Mouse (Mus musculus) layer of hippocampus, adult 2 months (tissue): ENCODE measurements around the gene Arhgef39. TPM values are rescaled to one million over a fixed set of nuclear protein-coding genes. Genes with fewer than 3 reads are reported as not detected.
A peak's percentile ranks its signal among the peaks of the same experiment; 100 is the strongest.

Source experiments
- DNase-seq, 2 experiments: peaks; one replicate each; pipeline ENCODE4 v3.0.0; 2022; ENCODE audit warnings: low spot score in 2 of 2
- H3K27ac ChIP-seq: fragments of 200-600 bp; 2 replicates; pipeline ENCODE4 v1.8.1; 2022
- H3K4me3 ChIP-seq: fragments of 200-600 bp; 2 replicates; pipeline ENCODE4 v1.8.1; 2022; ENCODE audit warnings: mild to moderate bottlenecking
- CTCF ChIP-seq: fragments of 200-600 bp; conservative IDR thresholded peaks from 2 replicates; pipeline ENCODE4 v1.8.1; 2022; ENCODE audit warnings: antibody characterized with exemption, mild to moderate bottlenecking, moderate library complexity
- total RNA-seq, 2 experiments: library from RNA; stranded (reverse); gene quantifications; 2 replicates each; pipeline ENCODE4 v1.2.3; 2021

The Arhgef39 gene
- total RNA-seq, 2 experiments from 2014 or later, result 0.64 to 1.0 TPM

- Histone ChIP-seq H3K4me3 (no peak overlapping the region; the same call in 1 of the 2 replicates), H3K27ac (no peak overlapping the region)
- no peak for TF ChIP-seq CTCF
- DNase-seq, result no peak
Observed at GRCm38 (mm10) chr4:43519551-43519950, 20.1 kb upstream of the Arhgef39 start.

DNA sequence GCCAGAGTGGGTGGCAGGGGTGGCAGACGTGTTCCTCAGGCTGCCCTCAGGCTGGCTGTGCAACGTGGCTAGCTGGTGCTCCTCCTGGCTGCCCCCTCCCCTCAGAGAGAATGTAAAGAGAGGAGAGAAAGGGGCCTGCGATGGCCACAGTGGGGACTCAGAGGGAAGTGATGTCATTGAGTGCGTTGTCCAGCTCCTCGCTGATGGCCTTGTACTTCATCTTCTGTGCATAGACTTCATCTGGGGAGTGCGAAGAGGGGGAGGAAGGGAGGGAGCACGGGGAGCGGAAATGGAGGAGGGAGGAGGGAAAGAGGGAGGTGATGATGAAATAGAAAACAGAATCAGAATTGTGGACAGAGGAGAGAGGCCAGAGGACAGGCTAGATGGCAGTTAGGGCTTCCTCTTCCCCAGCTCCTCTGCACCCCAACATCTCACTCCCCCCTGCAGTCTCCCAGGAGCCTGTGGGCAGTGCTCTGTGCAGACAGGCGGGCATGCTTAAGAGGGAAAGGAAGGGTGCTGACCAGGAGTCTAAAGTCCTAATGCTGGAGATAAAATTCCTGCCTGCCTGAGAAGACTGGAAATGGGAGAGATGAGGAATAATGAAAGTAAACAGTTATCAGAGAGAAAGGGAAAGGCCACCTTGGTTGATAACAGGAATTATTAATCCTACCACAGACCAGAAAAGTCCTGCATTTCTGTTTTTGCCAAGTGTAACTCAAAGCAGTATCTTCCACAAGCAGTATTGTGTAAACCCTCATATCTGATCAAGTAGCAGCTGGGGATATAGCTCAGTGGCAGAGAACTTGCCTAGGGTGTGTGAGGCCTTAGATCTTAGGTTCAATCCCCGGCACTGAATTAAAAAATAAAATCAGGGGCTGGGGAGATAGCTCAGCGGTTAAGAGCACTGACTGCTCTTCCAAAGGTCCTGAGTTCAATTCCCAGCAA, 16.5 kb upstream of the Arhgef39 start:
- no peak overlapping the region for H3K27ac ChIP-seq
- no peak for TF ChIP-seq CTCF
- no peak overlapping the region for H3K4me3 ChIP-seq
- DNase-seq, result no peak

DNA sequence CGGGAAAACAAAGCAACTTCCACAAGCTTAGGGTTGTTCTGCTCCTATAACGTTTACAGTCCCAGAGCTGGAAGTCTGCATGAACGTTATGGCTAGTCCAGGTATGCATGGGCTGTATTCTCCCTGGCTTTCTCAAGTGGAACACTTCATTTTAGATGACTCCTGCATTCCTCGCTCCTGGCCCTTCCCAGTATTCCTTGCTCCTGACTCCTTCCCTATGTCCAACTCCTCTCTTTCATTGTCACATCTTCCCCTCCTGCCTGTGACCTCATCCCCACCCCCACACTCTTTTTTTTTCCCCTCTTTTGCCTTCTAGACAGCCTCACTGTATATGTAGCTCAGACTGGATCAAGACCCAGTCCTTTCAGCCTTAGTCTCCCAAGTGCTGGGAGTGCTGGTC, 14.3 kb upstream of the Arhgef39 start:
- DNase-seq, result no peak
- TF ChIP-seq CTCF, result no peak
- H3K27ac ChIP-seq, result no peak overlapping the region
- no peak overlapping the region for H3K4me3 ChIP-seq

GRCm38 (mm10) chr4:43513300-43513699, 13.8 kb upstream of the Arhgef39 start:
- TF ChIP-seq CTCF, result no peak

GRCm38 (mm10) chr4:43512653-43513052, 13.2 kb upstream of the Arhgef39 start:
- no peak overlapping the region for H3K4me3 ChIP-seq
- no peak for TF ChIP-seq CTCF
- no peak for DNase-seq

More at GRCm38 (mm10) chr4:43513300-43513699, 13.8 kb upstream of the Arhgef39 start:
- DNase-seq, result no peak
- no peak overlapping the region for H3K27ac ChIP-seq
- H3K4me3 ChIP-seq, result no peak overlapping the region

GRCm38 (mm10) chr4:43511675-43512454, 12.4 kb upstream of the Arhgef39 start:
- TF ChIP-seq CTCF, result no peak
- H3K4me3 ChIP-seq, result no peak overlapping the region
- no peak overlapping the region for H3K27ac ChIP-seq
- no peak for DNase-seq

More at GRCm38 (mm10) chr4:43512653-43513052, 13.2 kb upstream of the Arhgef39 start:
- no peak overlapping the region for H3K27ac ChIP-seq

DNA sequence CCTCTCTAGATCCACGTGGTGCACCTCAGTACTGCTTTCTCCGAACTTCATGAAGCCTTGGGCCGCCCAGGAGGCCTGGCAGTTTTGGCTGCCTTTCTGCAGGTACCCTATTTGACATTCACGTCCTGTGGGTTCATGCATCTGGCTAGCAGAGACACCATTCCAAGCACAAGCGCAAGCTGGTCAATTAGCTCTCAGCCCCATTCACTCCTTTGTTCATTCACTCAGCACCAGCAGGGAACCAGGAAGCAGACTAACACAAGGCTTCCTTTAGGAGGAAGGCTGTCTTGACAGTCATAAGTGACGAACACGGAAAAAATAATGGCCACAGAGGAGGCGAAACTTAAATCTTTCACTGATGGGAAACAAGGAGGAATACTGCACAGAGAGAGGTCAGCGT, 9.6 kb upstream of the Arhgef39 start:
- Histone ChIP-seq H3K4me3 (no peak overlapping the region), H3K27ac (no peak overlapping the region)
- DNase-seq, result no peak
- no peak for TF ChIP-seq CTCF

- no peak for DNase-seq
- no peak overlapping the region for H3K27ac ChIP-seq
- no peak for TF ChIP-seq CTCF
- peak overlapping the region; percentile 30 for H3K4me3 ChIP-seq
Observed at GRCm38 (mm10) chr4:43508666-43508997, 9.1 kb upstream of the Arhgef39 start.

DNA sequence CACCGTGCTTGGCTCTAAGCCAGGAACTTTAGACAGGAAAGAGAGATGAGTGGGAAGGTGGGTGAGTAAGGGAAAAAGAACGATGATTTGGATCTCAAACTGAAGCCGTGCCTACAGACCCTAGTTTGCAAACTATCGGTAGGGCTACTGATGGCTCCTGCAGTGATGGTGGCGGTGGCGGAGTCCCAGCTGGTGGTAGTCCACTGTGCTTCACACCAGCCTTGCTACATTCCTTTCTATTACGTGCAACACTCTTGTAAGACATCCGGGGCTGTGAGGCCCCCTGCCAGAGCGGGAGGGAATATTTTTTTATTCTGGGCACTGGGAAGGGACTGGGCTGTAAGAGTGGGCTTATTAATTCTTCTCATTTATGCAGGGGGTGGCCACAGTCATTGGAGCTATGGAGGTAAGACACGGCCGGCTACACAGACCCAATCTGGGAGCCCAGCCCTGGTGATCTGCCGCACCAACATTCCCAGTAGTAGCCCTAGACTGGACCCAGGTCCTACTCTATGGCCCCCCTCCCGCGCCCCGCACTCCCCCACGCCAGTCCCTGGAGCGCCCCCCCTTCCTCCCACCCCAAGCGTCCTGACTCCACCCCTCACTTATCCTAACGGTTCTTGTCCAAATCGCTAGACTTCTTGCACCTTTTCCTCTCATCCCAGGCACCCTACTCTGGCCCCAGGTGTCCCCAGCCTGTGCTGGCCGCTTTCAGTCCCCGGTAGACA, 8.6 kb upstream of the Arhgef39 start:
- H3K27ac ChIP-seq, result no peak overlapping the region
- peak overlapping the region; percentile 30 for H3K4me3 ChIP-seq
- no peak for DNase-seq
- no peak for TF ChIP-seq CTCF

GRCm38 (mm10) chr4:43506536-43507185, 7.2 kb upstream of the Arhgef39 start, which contains the start of gene Car9:
Gene Car9 (plus strand): TSS chr4:43506966.
- TF ChIP-seq CTCF, result no peak
- no peak for DNase-seq
- Histone ChIP-seq H3K27ac (no peak within 1 kb of the TSS), H3K4me3 (no peak within 1 kb of the TSS)

- Histone ChIP-seq H3K27ac (no peak overlapping the region), H3K4me3 (no peak overlapping the region)
- no peak for DNase-seq
- no peak for TF ChIP-seq CTCF
Observed at GRCm38 (mm10) chr4:43506074-43506473, 6.6 kb upstream of the Arhgef39 start.

DNA sequence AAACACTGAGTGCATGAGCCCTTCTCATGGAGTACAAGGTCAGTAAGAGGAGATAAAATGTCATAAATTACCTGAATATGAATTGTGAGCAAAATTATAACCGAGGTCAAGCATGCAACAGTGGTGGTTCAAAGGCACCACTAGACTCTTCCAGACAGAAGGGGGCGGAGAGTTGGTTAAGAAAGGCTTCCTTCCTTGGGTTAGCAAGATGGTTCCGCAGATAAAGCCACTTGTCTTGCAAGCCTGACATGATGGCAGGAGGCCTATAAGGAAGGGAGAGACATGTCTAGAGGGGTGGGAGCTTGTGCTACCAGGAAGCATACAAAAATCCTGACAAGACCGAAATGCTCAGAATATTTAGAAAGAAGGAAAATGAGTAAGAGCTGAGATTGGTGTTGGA, 4.8 kb upstream of the Arhgef39 start:
- no peak for DNase-seq
- Histone ChIP-seq H3K27ac (no peak overlapping the region), H3K4me3 (no peak overlapping the region)
- TF ChIP-seq CTCF, result no peak
